Mouse (Mus musculus) forebrain, embryonic 14.5 days (tissue): Measurements from ENCODE around the gene Elmod3. TPM values are rescaled to one million over a fixed set of nuclear protein-coding genes. Genes with fewer than 3 reads are reported as not detected.

Experiments
- ATAC-seq: fragments of 200-750 bp; cut with Nextera tagmentation; 2 replicates; pipeline ENCODE4 v1.8.0; 2017; ENCODE audit warnings: mild to moderate bottlenecking, moderate library complexity
- DNase-seq: peaks from one replicate; pipeline ENCODE4 v3.0.0-alpha.2; 2015; ENCODE audit warnings: low spot score
- H3K27ac ChIP-seq: fragments of 300-500 bp; sonication (generic); 2 replicates; pipeline ENCODE4 v1.5.1; 2014; ENCODE audit warnings: low read depth, mild to moderate bottlenecking, control low read depth, low read length, moderate library complexity
- H3K27me3 ChIP-seq: fragments of 300-500 bp; sonication (generic); replicated peaks from 2 replicates; pipeline ENCODE4 v1.6.1; 2014; ENCODE audit warnings: low read length, control low read depth, mixed read lengths; ENCODE audit not compliant: control insufficient read depth, insufficient read depth
- H3K36me3 ChIP-seq: fragments of 300-500 bp; sonication (generic); 2 replicates; pipeline ENCODE4 v1.6.1; 2014; ENCODE audit warnings: low read length, control low read depth; ENCODE audit not compliant: control insufficient read depth, insufficient read depth
- H3K4me1 ChIP-seq: fragments of 300-500 bp; sonication (generic); 2 replicates; pipeline ENCODE4 v1.6.1; 2014; ENCODE audit warnings: antibody characterized with exemption, low read length, control low read depth; ENCODE audit not compliant: control insufficient read depth, insufficient read depth
- H3K4me2 ChIP-seq: fragments of 300-500 bp; sonication (generic); 2 replicates; pipeline ENCODE4 v1.6.1; 2014; ENCODE audit warnings: mild to moderate bottlenecking, control low read depth, low read length
- H3K4me3 ChIP-seq: fragments of 300-500 bp; sonication (generic); 2 replicates; pipeline ENCODE4 v1.5.1; 2014; ENCODE audit warnings: low read depth, low read length, control low read depth
- H3K9ac ChIP-seq: fragments of 300-500 bp; sonication (generic); 2 replicates; pipeline ENCODE4 v1.6.1; 2014; ENCODE audit warnings: mild to moderate bottlenecking, low read length, control low read depth, moderate library complexity
- H3K9me3 ChIP-seq: fragments of 300-500 bp; sonication (generic); replicated peaks from 2 replicates; pipeline ENCODE4 v1.6.1; 2016; ENCODE audit warnings: low read length, control low read depth, mixed read lengths; ENCODE audit not compliant: control insufficient read depth
- WGBS: fragments of 180-500 bp; shearing (Covaris S2); extraction: QIAGEN DNeasy Blood & Tissue Kit; methylation state at CpG from one replicate; pipeline ENCODE4 v1.1.7; 2014; 5-methylcytosine and 5-hydroxymethylcytosine counted together
- polyA plus RNA-seq: library from polyadenylated mRNA; unstranded; fragments of >200 nt; fragmentation: Nextera tagmentation; extraction: Ambion mirVana; gene quantifications from 2 replicates; pipeline ENCODE4 v1.2.1, GENCODE M21; 2014

Gene Elmod3
- polyA plus RNA-seq, 1 experiment from 2014 or later, result 19.2 TPM

DNA sequence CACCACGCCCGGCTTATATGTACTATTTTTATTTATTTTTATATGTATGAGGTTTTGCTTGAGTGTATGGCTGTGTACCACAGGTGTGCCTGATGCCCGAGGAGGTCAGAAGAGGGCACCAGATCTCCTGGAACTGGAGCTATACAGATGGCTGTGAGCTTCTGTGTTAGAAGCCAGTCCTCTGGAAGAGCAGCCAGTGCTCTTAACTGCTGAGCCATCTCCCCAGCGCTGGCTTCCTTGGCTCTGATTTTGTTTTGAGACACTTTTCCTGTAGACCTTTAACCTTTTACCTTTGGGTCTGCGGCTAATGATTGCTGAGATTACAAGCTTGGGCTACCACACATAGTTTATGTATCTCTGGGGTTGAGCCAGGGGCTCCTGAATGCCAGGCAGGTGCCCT, 30.7 kb downstream of the Elmod3 start:
- Histone ChIP-seq H3K4me3 (no peak overlapping the region), H3K27me3 (no peaks in the 10 kb centered on the region), H3K9ac (no peak overlapping the region), H3K27ac (no peak overlapping the region), H3K36me3 (peaks cover 3% of the 10 kb centered on the region; the same call in 1 of the 2 replicates), H3K4me1 (no peaks in the 10 kb centered on the region), H3K4me2 (no peak overlapping the region), H3K9me3 (no peaks in the 10 kb centered on the region)
- ATAC-seq, result no peak
- DNase-seq, result no peak
- WGBS, result 89% methylated on average over 5 of the region's 5 CpGs

DNA sequence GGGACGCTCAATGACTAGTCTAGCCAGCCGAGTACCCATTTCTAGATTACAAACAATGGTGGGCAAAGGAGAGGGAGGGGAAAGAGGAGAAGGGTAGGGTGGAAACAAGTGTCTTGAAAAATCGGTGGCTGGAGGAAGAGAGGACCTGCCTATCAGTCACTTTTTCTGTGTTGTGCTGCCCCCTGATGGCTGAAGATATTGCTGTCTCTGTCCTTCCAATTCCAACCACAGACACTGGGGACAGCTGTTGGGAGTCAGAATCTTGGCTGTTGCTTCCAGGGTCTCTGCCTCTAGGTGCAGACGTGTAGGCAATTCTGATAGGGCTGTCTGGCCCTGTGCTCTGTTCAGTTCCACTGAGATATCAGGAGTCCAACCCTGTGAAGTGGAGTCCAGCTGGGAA, 32.2 kb downstream of the Elmod3 start:
- WGBS, result 1% methylated on average over 4 of the region's 4 CpGs
- Histone ChIP-seq H3K4me1 (no peaks in the 10 kb centered on the region), H3K9me3 (no peaks in the 10 kb centered on the region), H3K4me2 (no peak overlapping the region), H3K4me3 (no peak overlapping the region), H3K27me3 (no peaks in the 10 kb centered on the region), H3K27ac (no peak overlapping the region), H3K9ac (peak overlapping the region; percentile 21; the same call in 1 of the 2 replicates), H3K36me3 (peaks cover 3% of the 10 kb centered on the region; the same call in 1 of the 2 replicates)
- peak; percentile 94 for ATAC-seq
- peak; percentile 88 for DNase-seq

DNA sequence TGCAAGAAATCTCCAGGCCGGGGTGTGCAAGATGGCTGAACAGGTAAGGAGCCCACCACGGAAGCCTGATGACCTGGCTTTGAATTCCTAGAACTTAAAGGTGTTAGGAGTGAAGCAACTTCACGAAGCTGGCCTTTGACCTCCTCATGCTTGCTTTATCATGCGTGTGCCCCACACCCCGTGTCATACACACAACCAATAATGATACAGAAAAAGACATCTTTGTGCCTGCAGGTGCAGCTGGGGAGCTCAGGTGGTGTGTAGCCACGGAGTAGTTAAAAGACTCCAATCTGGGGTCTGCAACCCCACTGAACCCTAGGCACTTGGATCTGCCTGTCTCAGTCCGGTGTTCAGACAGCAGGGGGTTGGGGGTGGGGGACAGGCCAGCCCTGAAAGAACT, 32.7 kb downstream of the Elmod3 start:
- Histone ChIP-seq H3K9ac (no peak overlapping the region; the same call in 1 of the 2 replicates), H3K36me3 (peaks cover 3% of the 10 kb centered on the region; the same call in 1 of the 2 replicates), H3K9me3 (no peaks in the 10 kb centered on the region), H3K4me3 (no peak overlapping the region), H3K4me2 (no peak overlapping the region), H3K27me3 (no peaks in the 10 kb centered on the region), H3K4me1 (no peaks in the 10 kb centered on the region), H3K27ac (no peak overlapping the region)
- peak; percentile 4; the same call in 1 of the 2 replicates for ATAC-seq
- 76% methylated on average over 7 of the region's 7 CpGs for WGBS
- no peak for DNase-seq

DNA sequence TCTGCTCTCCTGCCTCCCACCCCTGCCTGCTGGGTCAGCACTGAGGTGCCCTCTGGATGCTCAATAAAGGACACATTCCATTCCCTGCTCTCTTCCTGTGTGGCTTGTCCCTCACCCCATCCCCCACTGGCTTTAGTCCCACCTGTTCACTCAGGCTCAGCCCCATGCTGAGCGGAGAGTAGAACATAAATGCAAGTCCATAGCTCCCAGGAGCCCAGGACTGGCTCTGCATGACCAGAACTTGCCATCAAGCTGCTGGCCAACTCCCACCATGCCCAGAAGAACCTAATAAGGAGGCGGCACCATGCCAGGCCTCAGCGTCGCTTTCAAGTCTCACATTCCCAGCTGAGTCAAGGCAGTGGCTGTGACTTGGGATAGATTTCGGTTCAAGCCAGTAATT, 35.3 kb downstream of the Elmod3 start:
- no peak overlapping the region for H3K9ac ChIP-seq
- ATAC-seq (no peak), DNase-seq (no peak)
- H3K27me3 ChIP-seq, result no peaks in the 10 kb centered on the region
- no peak overlapping the region for H3K4me3 ChIP-seq
- H3K4me2 ChIP-seq, result no peak overlapping the region
- H3K4me1 ChIP-seq, result no peaks in the 10 kb centered on the region
- H3K27ac ChIP-seq, result no peak overlapping the region
- WGBS, result 73% methylated on average over 5 of the region's 5 CpGs
- H3K36me3 ChIP-seq, result peaks cover under 1% of the 10 kb centered on the region; the same call in 1 of the 2 replicates
- no peaks in the 10 kb centered on the region for H3K9me3 ChIP-seq

DNA sequence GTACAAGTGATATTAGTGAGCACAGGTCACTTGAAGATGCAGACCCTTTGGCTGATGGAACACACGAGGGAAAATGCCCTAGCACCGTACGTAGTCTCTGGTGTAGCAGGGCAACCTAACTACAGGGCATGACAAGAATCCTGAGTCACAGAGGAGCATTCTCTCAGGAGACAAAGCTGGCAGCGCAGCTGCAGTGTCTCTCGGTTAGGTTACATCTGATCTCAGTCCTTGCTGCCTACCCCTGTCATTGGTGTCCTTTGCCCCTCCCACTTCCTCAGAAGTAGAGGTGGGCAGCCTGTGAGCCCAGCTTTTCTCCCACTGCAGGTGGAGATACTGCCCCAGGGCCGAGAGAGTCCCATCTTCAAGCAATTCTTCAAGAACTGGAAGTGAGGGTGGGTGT, 35.7 kb downstream of the Elmod3 start:
- 57% methylated on average over 6 of the region's 6 CpGs for WGBS
- Histone ChIP-seq H3K4me1 (no peaks in the 10 kb centered on the region), H3K27ac (no peak overlapping the region), H3K4me2 (no peak overlapping the region), H3K36me3 (no peaks in the 10 kb centered on the region), H3K9me3 (no peaks in the 10 kb centered on the region), H3K4me3 (no peak overlapping the region), H3K9ac (no peak overlapping the region), H3K27me3 (no peaks in the 10 kb centered on the region)
- DNase-seq, result no peak
- no peak for ATAC-seq

DNA sequence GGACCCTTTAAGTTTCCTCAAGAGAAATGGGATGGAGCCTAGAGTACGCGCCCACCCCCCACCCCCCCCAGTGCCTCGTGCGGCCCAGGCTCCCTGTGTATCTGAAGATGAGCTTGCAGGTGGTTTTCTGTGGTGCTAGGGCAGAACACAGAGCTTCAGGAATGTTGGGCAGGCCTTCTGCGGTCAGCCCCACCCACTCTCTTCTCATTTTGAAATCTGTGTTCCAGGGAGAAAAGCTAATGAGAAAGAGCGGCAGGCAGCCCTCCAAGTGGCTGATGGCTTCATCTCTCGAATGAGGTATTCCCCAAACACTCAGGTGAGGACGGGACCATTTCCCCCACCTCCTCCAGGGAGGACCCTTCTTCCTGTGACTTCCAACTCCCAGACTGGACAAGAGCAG, 37.4 kb downstream of the Elmod3 start:
- no peak overlapping the region for H3K27ac ChIP-seq
- WGBS, result 68% methylated on average over 8 of the region's 8 CpGs
- no peaks in the 10 kb centered on the region for H3K4me1 ChIP-seq
- no peaks in the 10 kb centered on the region for H3K36me3 ChIP-seq
- ATAC-seq (no peak), DNase-seq (no peak)
- H3K4me2 ChIP-seq, result no peak overlapping the region
- no peaks in the 10 kb centered on the region for H3K9me3 ChIP-seq
- no peak overlapping the region for H3K4me3 ChIP-seq
- H3K9ac ChIP-seq, result no peak overlapping the region
- no peaks in the 10 kb centered on the region for H3K27me3 ChIP-seq

DNA sequence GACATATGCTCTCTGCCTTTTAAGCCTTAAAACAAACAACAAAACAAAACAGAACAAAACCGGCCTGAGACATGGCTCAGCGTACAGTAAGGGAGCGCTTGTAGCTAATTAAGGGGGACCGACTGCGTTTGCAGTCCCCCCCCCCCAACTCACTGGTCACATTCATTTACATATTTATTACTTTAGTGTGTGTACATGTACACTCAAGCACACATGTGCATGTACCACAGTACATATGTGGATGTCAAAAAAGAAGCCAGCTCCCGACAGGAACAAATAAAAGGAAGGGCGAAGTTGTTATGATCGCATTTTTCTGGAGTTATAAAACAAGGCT, 45.2 kb downstream of the Elmod3 start:
- Histone ChIP-seq H3K9me3 (no peaks in the 10 kb centered on the region), H3K9ac (peak overlapping the region; percentile 65), H3K27ac (no peak overlapping the region), H3K27me3 (no peaks in the 10 kb centered on the region), H3K36me3 (no peaks in the 10 kb centered on the region), H3K4me3 (peak overlapping the region; percentile 33), H3K4me1 (peaks cover 5% of the 10 kb centered on the region), H3K4me2 (peak overlapping the region; percentile 61)
- ATAC-seq (peak; percentile 69), DNase-seq (no peak)
- WGBS, result 18% methylated on average over 8 of the region's 8 CpGs

DNA sequence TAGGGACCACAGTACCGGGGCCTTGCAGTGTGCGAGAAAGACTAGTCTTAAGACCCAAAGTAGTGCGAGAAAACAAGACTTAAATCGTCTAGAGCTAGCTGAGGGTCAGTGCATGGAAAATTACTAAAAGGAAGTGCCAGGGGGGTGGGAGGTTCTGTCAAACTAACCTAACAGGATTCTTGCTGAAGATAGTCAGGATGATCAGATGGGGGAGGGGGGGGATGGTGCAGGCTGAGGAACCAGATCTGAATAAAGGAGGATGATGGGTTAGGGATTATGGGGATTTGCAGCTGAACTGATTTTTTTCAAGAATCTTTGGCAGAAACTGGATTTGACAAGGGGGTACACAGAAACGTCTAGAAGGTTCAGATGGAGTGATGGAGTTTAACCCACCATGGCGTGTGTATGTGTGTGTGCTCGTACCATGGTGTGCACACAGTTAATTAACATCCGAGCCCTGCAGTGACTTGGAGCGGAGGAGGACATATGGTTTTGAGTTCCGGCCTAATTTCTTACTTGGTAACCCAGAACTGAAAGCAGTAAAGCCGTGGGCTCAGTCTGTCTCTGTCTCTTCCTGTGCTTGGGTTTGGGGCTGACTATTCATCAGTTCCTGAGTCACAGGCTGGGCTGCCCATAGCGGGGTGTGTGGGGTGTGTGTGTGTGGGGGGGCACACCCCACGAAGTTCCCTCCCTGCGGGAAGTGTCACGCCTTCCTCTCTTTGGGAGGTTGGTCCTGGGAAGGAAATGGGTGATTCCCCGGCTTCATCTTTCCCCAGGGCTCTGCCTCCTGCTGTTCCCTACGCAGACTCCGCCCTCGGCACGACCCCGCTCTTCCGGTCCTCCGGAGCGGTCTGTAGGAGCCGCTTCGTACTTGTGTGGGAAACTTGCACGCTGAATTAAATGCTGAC, 45.8 kb downstream of the Elmod3 start:
- no peaks in the 10 kb centered on the region for H3K9me3 ChIP-seq
- peak overlapping the region; percentile 65 for H3K9ac ChIP-seq
- WGBS, result 19% methylated on average over 27 of the region's 27 CpGs
- ATAC-seq (peak; percentile 92), DNase-seq (peak; percentile 78)
- H3K27me3 ChIP-seq, result no peaks in the 10 kb centered on the region
- H3K4me2 ChIP-seq, result peak overlapping the region; percentile 61
- H3K4me3 ChIP-seq, result peak overlapping the region; percentile 33
- H3K36me3 ChIP-seq, result no peaks in the 10 kb centered on the region
- peaks cover 5% of the 10 kb centered on the region for H3K4me1 ChIP-seq
- peak overlapping the region; percentile 65; the same call in 1 of the 2 replicates for H3K27ac ChIP-seq

DNA sequence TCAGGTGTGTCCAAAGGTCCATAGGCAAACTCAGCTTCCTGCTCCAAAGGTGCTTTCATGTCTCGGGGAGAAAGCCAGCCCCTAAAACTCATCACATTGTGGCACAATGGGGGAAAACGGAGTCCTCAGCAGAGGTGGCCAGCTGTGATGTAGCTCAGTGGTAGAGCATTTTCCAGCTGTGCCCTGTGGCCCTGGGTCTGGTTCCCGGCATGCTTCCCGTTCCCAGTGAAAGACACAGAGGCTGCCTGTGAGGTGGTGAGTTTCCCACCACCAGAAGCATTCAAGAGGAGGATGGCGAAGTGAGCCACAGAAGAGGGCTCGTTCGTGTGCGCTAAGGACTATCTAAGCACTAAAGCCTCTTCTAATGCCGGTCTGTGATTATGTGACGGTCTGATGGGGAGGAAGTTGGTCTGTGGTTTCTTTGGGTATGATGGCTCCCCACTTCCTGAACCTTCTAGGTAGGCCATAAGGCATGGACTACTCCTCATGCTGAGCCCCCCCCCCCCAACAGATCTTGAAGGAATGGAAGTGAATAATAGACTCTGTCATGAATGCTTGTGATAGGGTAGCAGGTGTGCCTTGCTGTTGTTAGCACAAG, 47.6 kb downstream of the Elmod3 start:
- Histone ChIP-seq H3K9me3 (no peaks in the 10 kb centered on the region), H3K4me2 (no peak overlapping the region), H3K27me3 (no peaks in the 10 kb centered on the region), H3K27ac (no peak overlapping the region), H3K9ac (no peak overlapping the region), H3K36me3 (no peaks in the 10 kb centered on the region), H3K4me1 (peaks cover 5% of the 10 kb centered on the region), H3K4me3 (no peak overlapping the region)
- 82% methylated on average over 10 of the region's 10 CpGs for WGBS
- ATAC-seq (no peak), DNase-seq (no peak)
